Mouse (Mus musculus) heart, embryonic 14.5 days (tissue): ENCODE data around the gene Col15a1. TPM values are rescaled to one million over a fixed set of nuclear protein-coding genes. Genes with fewer than 3 reads are reported as not detected.

Experiments used
- ATAC-seq: fragments of 200-750 bp; cut with Nextera tagmentation; 2 replicates; pipeline ENCODE4 v1.8.0; 2017; ENCODE audit warnings: low read depth, moderate TSS enrichment; ENCODE audit not compliant: insufficient number of reproducible peaks, insufficient read depth, low FRiP score
- H3K27ac ChIP-seq, 2 experiments: fragments of 200-500 bp in 1 of 2; fragments of 300-500 bp in 1 of 2; sonication (generic) in 1 of 2; replicated peaks in 1 of 2; 2 replicates each; pipeline ENCODE4 v1.5.1; 2012 to 2014; ENCODE audit warnings: low read depth in 2 of 2, low read length in 2 of 2, control low read depth in 1 of 2, mild to moderate bottlenecking in 1 of 2, mixed read lengths in 1 of 2; ENCODE audit not compliant: control insufficient read depth in 1 of 2, insufficient read depth in 1 of 2
- H3K27me3 ChIP-seq: fragments of 300-500 bp; sonication (generic); 2 replicates; pipeline ENCODE4 v1.6.1; 2014; ENCODE audit warnings: mild to moderate bottlenecking, low read length, control low read depth; ENCODE audit not compliant: control insufficient read depth, insufficient read depth
- H3K36me3 ChIP-seq: fragments of 300-500 bp; sonication (generic); 2 replicates; pipeline ENCODE4 v1.6.1; 2014; ENCODE audit warnings: mild to moderate bottlenecking, control low read depth, low read length, mixed read lengths; ENCODE audit not compliant: control insufficient read depth, insufficient read depth
- H3K4me1 ChIP-seq, 2 experiments: fragments of 200-500 bp in 1 of 2; fragments of 300-500 bp in 1 of 2; sonication (generic) in 1 of 2; 2 replicates each; pipeline ENCODE4 v1.6.1; 2012 to 2014; ENCODE audit warnings: low read length in 2 of 2, control low read depth in 1 of 2, mixed read lengths in 1 of 2; ENCODE audit not compliant: control insufficient read depth in 2 of 2, insufficient read depth in 2 of 2
- H3K4me2 ChIP-seq: fragments of 300-500 bp; sonication (generic); 2 replicates; pipeline ENCODE4 v1.6.1; 2014; ENCODE audit warnings: mild to moderate bottlenecking, low read length
- H3K4me3 ChIP-seq, 2 experiments: fragments of 200-500 bp in 1 of 2; fragments of 300-500 bp in 1 of 2; sonication (generic) in 1 of 2; 2 replicates each; pipeline ENCODE4 v1.5.1; 2012 to 2014; ENCODE audit warnings: low read length in 2 of 2, mild to moderate bottlenecking in 2 of 2, control low read depth in 1 of 2, low read depth in 1 of 2, moderate library complexity in 1 of 2; ENCODE audit not compliant: control insufficient read depth in 1 of 2, insufficient read depth in 1 of 2
- H3K9ac ChIP-seq: fragments of 300-500 bp; sonication (generic); 2 replicates; pipeline ENCODE4 v1.6.1; 2014; ENCODE audit warnings: mild to moderate bottlenecking, low read length
- H3K9me3 ChIP-seq: fragments of 300-500 bp; sonication (generic); 2 replicates; pipeline ENCODE4 v1.6.1; 2016; ENCODE audit warnings: low read length, control low read depth; ENCODE audit not compliant: control insufficient read depth
- WGBS: fragments of 180-500 bp; shearing (Covaris S2); extraction: QIAGEN DNeasy Blood & Tissue Kit; methylation state at CpG from one replicate; pipeline ENCODE4 v1.1.7; 2014; 5-methylcytosine and 5-hydroxymethylcytosine counted together
- polyA plus RNA-seq: library from polyadenylated mRNA; unstranded; fragments of >200 nt; fragmentation: Nextera tagmentation; extraction: Ambion mirVana; gene quantifications from 2 replicates; pipeline ENCODE4 v1.2.1, GENCODE M21; 2014

Col15a1 gene
- polyA plus RNA-seq, 1 experiment from 2014 or later, result 8.0 TPM

DNA sequence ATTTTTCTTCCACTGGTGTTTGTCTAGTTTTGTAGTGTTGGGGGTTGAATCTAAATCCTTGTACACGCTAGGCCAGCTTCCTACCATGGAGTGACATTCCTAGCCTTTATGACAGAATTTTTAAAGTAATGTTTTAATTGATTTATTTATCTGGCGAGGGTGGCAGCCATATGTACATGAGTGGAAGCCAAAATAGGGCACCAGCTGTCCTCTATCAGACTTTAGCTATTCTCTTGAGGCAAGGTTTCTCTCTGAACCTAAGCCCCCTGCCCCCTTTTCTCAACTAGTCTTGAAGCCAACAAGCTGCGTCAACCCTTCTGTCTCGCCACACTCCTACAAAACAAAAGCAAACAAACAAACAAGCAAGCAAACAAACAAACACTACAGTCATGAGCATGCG is 57.6 kb downstream of the Col15a1 start:
- no peaks in the 10 kb centered on the region for H3K9me3 ChIP-seq
- WGBS, result 82% methylated on average over 5 of the region's 5 CpGs

DNA sequence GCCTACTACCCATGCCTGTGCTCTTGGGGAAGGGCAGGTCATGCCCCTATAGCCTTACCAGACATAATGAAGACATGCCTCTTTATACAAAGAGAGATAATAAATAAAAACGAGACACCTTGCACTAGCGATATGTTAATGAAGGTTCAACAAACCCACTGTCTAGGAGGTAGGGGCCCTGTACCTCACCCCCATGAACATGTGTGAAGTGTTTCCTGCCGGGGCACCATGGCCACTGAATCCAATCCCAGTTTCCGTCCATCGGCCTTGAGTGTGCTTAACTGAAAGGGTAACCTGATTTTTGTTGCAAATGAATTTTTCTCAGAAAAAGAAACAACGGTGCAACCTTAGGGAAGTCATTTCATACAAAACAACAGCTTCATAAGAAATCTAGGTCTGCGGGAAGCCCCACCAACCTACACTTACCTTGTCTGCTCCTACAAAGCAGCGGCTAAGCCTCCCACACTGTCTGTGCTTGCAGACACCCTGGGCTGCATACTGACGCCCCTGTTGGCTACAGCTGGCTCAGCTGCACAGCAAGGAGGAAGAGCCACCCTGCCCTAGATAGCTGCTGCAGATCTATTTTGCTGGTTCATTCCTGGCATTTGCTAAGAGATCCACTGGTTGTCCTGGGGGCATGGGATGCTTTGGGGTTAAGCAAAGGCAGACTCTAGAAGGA is 64.6 kb downstream of the Col15a1 start:
- no peaks in the 10 kb centered on the region for H3K4me1 ChIP-seq
- no peaks in the 10 kb centered on the region for H3K36me3 ChIP-seq
- no peak overlapping the region for H3K9ac ChIP-seq
- H3K4me3 ChIP-seq, result no peak overlapping the region
- no peak for ATAC-seq
- no peaks in the 10 kb centered on the region for H3K27me3 ChIP-seq
- no peak overlapping the region for H3K27ac ChIP-seq
- 77% methylated on average over 9 of the region's 9 CpGs for WGBS
- no peaks in the 10 kb centered on the region for H3K9me3 ChIP-seq
- H3K4me2 ChIP-seq, result no peak overlapping the region

More for the DNA sequence above, 57.6 kb downstream of the Col15a1 start:
- no peaks in the 10 kb centered on the region; a peak in 1 of 4 replicates for H3K4me1 ChIP-seq
- no peak overlapping the region for H3K4me2 ChIP-seq
- no peak overlapping the region for H3K4me3 ChIP-seq
- no peak overlapping the region for H3K9ac ChIP-seq
- no peaks in the 10 kb centered on the region for H3K27me3 ChIP-seq
- no peak for ATAC-seq
- no peaks in the 10 kb centered on the region for H3K36me3 ChIP-seq
- no peak overlapping the region for H3K27ac ChIP-seq

DNA sequence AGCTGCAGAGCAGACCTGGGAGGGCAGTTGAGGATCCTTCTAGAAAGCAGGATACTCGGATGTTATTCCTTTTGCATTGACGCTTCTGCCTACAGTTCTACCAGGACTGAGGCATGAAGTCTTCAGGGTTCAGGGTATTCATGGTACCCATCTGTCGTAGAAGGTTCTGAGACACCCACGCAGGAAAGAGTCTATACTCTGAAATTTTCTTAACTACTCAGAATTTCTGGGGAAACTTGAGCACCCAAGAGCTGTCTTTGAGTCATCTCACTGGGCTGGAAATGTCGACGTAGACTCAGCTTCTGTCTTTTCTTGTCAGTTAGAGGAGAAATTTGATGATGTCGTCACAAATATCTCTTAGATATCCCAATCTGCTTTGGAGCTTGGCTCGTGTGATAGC is 65.8 kb downstream of the Col15a1 start:
- no peak overlapping the region for H3K27ac ChIP-seq
- 79% methylated on average over 8 of the region's 8 CpGs for WGBS
- no peaks in the 10 kb centered on the region for H3K36me3 ChIP-seq
- H3K4me1 ChIP-seq, result no peaks in the 10 kb centered on the region
- no peak overlapping the region for H3K4me2 ChIP-seq
- H3K27me3 ChIP-seq, result no peaks in the 10 kb centered on the region
- ATAC-seq, result no peak
- no peaks in the 10 kb centered on the region for H3K9me3 ChIP-seq
- no peak overlapping the region for H3K4me3 ChIP-seq
- no peak overlapping the region for H3K9ac ChIP-seq

DNA sequence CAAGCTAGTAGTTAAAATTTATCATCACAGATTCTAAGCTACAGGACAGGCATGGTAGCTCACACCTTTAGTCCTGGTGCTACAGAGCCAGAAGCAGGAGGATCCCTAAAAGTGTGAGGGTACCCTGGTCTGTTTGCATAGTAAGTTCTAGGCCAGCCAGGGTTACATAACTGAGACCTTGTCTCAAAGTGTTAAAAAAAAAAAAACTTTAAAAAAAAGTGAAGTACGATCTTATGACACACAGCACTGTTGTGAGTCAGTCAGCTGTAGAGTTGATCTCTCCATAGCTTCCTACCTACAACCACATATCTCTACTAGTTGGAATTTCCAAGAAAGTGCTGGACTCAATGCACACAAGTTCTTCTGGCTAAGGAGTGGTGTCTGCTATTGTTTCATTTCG is 67.0 kb downstream of the Col15a1 start:
- H3K4me2 ChIP-seq, result no peak overlapping the region
- H3K9ac ChIP-seq, result no peak overlapping the region
- no peaks in the 10 kb centered on the region for H3K27me3 ChIP-seq
- ATAC-seq, result no peak
- 84% methylated on average over 2 of the region's 2 CpGs for WGBS
- H3K4me1 ChIP-seq, result no peaks in the 10 kb centered on the region
- no peaks in the 10 kb centered on the region for H3K36me3 ChIP-seq
- no peak overlapping the region for H3K4me3 ChIP-seq
- H3K9me3 ChIP-seq, result no peaks in the 10 kb centered on the region
- no peak overlapping the region for H3K27ac ChIP-seq

DNA sequence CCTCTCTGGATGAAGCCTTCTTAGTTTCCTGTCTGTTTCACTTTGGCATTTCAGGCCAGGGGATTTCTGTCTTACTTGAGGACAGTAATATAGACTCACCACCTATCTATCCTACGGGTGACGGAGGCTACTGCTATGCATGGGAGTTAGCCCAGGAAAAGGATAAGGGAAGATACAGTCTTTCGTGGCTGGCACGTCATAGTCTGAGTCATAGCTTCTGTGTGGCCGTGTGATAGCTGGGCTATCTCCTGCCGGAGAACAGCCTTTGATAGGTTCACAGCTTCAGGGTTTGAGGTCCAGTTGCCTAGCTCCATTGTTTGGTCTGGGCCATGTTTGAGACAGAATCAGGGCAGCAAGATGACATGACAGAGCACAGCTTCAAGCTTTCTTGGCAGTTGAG is 70.4 kb downstream of the Col15a1 start:
- Histone ChIP-seq H3K36me3 (no peaks in the 10 kb centered on the region), H3K27me3 (no peaks in the 10 kb centered on the region), H3K4me1 (peaks cover 3 to 4% of the 10 kb centered on the region in 2 experiments), H3K4me2 (no peak overlapping the region), H3K4me3 (no peak overlapping the region), H3K27ac (no peak overlapping the region), H3K9ac (no peak overlapping the region), H3K9me3 (no peaks in the 10 kb centered on the region)
- ATAC-seq, result no peak
- 62% methylated on average over 6 of the region's 6 CpGs for WGBS

DNA sequence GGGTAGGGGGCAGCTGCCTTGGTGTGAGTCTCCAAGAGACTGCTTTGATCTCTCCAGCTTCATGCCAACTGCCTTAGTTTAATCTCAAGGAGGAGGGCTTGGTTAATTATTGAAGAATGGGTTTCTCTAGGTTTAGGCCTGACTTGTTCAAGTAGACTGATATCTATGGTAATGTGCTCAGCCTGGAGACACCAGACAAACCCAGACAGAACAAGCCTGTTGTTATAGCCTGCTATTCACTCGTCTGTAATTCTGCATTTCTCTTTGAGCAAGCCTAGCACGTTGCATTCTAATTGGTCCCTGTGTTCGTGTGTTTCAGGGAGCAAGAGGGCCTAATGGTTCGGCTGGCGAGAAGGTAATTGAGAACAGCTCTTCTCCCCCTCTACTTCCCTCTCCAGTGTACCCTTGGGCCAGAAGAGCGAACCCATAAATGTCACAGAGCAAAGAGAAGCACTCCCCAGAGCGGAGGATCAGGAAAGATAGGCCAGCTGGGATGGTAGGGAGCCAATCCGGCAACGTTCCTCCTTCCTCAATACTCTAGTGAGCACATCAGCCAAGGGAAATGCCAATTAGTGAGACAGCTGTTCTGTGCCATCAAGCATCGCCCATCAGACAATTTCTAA is 71.2 kb downstream of the Col15a1 start:
- 81% methylated on average over 10 of the region's 10 CpGs for WGBS
- no peak overlapping the region for H3K27ac ChIP-seq
- ATAC-seq, result no peak

DNA sequence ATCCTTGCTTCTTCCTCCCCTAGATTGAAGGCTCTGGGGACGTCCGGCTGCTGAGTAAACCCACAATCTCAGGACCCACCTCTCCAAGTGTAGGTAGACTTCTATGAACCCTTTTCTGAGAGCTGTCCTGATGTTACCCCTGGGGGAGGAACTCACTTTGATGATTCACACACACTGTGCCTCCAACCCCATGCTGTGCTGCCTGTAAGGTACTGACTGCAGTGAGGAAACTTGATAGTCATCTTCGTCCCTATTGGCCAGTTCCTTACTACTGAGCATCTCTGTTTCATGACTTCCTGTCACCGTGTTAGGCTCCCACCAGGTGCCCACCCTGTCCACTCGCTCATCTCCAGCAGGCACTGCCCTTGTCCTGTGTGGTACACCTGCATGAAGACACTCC is 72.2 kb downstream of the Col15a1 start:
- no peak overlapping the region for H3K4me2 ChIP-seq
- H3K27ac ChIP-seq, result no peak overlapping the region
- H3K36me3 ChIP-seq, result no peaks in the 10 kb centered on the region
- no peaks in the 10 kb centered on the region for H3K9me3 ChIP-seq
- no peak overlapping the region for H3K9ac ChIP-seq
- 81% methylated on average over 5 of the region's 5 CpGs for WGBS
- no peaks in the 10 kb centered on the region for H3K27me3 ChIP-seq
- H3K4me3 ChIP-seq, result no peak overlapping the region
- peaks cover 7 to 15% of the 10 kb centered on the region in 2 experiments for H3K4me1 ChIP-seq
- no peak for ATAC-seq

More for the DNA sequence above, 71.2 kb downstream of the Col15a1 start:
- Histone ChIP-seq H3K9ac (no peak overlapping the region), H3K4me2 (no peak overlapping the region), H3K9me3 (no peaks in the 10 kb centered on the region), H3K4me1 (peaks cover 3 to 6% of the 10 kb centered on the region in 2 experiments), H3K4me3 (no peak overlapping the region), H3K36me3 (no peaks in the 10 kb centered on the region), H3K27me3 (no peaks in the 10 kb centered on the region)
